Mouse (Mus musculus): ENCODE results near the gene Nrg4.

GRCm38 (mm10) chr9:55325061-55325460, 1.6 kb downstream of the Nrg4 start:
- TF ChIP-seq CTCF (IDR thresholded peaks at IDR 0.05; ENCODE audit: borderline replicate concordance, insufficient read depth, low read depth, low read length) (no peak), POLR2A (IDR thresholded peaks at IDR 0.05; ENCODE audit: borderline replicate concordance, insufficient read depth, low read length) (no peak)
